Mouse (Mus musculus) neural tube, embryonic 14.5 days (tissue): Measurements from ENCODE around the gene Mybpc1. TPM values are rescaled to one million over a fixed set of nuclear protein-coding genes. Genes with fewer than 3 reads are reported as not detected.

Experiments used
- ATAC-seq: fragments of 200-750 bp; cut with Nextera tagmentation; 2 replicates; pipeline ENCODE4 v1.8.0; 2017; ENCODE audit warnings: low read depth, mild to moderate bottlenecking, moderate TSS enrichment, moderate library complexity
- H3K27ac ChIP-seq: fragments of 300-500 bp; sonication (generic); 2 replicates; pipeline ENCODE4 v1.5.1; 2014; ENCODE audit warnings: low read depth, mild to moderate bottlenecking, control low read depth, low read length, moderate library complexity, mixed read lengths
- H3K27me3 ChIP-seq: fragments of 300-500 bp; sonication (generic); 2 replicates; pipeline ENCODE4 v1.6.1; 2014; ENCODE audit warnings: low read length; ENCODE audit not compliant: control insufficient read depth, insufficient read depth
- H3K36me3 ChIP-seq: fragments of 300-500 bp; sonication (generic); 2 replicates; pipeline ENCODE4 v1.6.1; 2014; ENCODE audit warnings: low read length, mixed read lengths; ENCODE audit not compliant: control insufficient read depth, insufficient read depth
- H3K4me1 ChIP-seq: fragments of 300-500 bp; sonication (generic); 2 replicates; pipeline ENCODE4 v1.6.1; 2014; ENCODE audit warnings: low read length; ENCODE audit not compliant: control insufficient read depth, insufficient read depth
- H3K4me2 ChIP-seq: fragments of 300-500 bp; sonication (generic); 2 replicates; pipeline ENCODE4 v1.6.1; 2014; ENCODE audit warnings: mild to moderate bottlenecking, low read depth, low read length, control low read depth
- H3K4me3 ChIP-seq: fragments of 300-500 bp; sonication (generic); 2 replicates; pipeline ENCODE4 v1.5.1; 2014; ENCODE audit warnings: low read depth, low read length, control low read depth, mixed read lengths
- H3K9ac ChIP-seq: fragments of 300-500 bp; sonication (generic); replicated peaks from 2 replicates; pipeline ENCODE4 v1.6.1; 2014; ENCODE audit warnings: low read depth, mild to moderate bottlenecking, control low read depth, low read length, mixed read lengths
- H3K9me3 ChIP-seq: fragments of 300-500 bp; sonication (generic); 2 replicates; pipeline ENCODE4 v1.6.1; 2016; ENCODE audit warnings: low read length; ENCODE audit not compliant: control insufficient read depth
- WGBS: fragments of 180-500 bp; shearing (Covaris S2); extraction: QIAGEN DNeasy Blood & Tissue Kit; methylation state at CpG from one replicate; pipeline ENCODE4 v1.1.7; 2014; 5-methylcytosine and 5-hydroxymethylcytosine counted together
- polyA plus RNA-seq: library from polyadenylated mRNA; unstranded; fragments of >200 nt; fragmentation: Nextera tagmentation; extraction: Ambion mirVana; gene quantifications from 2 replicates; pipeline ENCODE4 v1.2.1, GENCODE M21; 2014

Gene Mybpc1
- polyA plus RNA-seq, 1 experiment from 2014 or later: 2.3 TPM

- ATAC-seq: no peak
- Histone ChIP-seq H3K4me1 (no peaks in the 10 kb centered on the region), H3K9me3 (no peaks in the 10 kb centered on the region), H3K9ac (no peak overlapping the region), H3K36me3 (no peaks in the 10 kb centered on the region), H3K4me3 (no peak overlapping the region), H3K27me3 (no peaks in the 10 kb centered on the region), H3K27ac (no peak overlapping the region), H3K4me2 (no peak overlapping the region)
- 67% methylated on average over 4 of the region's 4 CpGs for WGBS
These were observed 26.3 kb downstream of the Mybpc1 start for GRCm38 (mm10) chr10:88578651-88579050.

DNA sequence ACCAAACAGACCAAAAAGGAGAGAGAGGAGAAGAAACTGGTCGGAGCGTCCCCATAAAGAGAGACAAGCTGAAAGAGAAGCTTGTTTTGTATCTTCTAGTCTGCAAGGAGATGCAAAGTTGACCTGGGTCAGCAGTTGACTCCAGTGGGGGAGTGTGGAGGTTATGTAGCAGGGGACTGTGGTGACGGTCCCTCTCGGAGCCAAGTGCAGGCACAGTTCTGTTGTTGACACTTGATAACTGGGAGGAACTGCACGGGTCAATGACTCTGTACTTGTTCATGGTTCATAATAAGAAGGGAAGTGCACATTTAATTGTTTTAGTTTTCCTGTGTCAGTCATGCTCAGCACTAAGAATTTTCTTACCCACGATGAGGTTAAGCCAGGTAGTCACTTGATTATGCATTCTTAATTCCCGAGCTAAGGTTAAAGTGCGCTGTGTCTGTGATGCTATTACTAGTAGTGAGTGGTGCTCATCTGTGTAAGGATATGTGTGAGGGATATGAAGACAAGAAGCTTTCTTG lies 30.8 kb downstream of the Mybpc1 start:
- no peaks in the 10 kb centered on the region for H3K36me3 ChIP-seq
- no peak overlapping the region for H3K27ac ChIP-seq
- no peaks in the 10 kb centered on the region for H3K9me3 ChIP-seq
- H3K4me1 ChIP-seq: no peaks in the 10 kb centered on the region
- no peak overlapping the region for H3K4me3 ChIP-seq
- H3K9ac ChIP-seq: no peak overlapping the region
- 69% methylated on average over 8 of the region's 8 CpGs for WGBS
- no peak for ATAC-seq
- no peaks in the 10 kb centered on the region for H3K27me3 ChIP-seq
- H3K4me2 ChIP-seq: no peak overlapping the region

DNA sequence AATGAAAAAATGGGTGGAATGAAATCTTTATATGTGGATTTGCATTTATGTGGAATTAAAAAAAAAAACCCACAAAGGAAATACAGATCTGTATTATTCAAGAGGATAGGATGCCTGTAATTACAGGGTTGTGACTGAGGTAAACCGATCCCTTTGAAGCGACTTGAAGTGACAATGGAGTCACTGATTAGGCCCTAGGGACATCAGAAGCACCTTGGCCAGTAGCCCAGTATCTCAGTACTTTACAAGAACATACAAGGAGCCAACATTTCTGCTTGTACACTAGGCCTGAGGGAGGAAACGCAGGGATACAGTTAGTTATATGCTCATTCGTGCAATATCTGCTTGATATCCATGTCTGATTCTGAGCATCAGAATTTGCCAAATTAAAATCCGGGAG lies 32.8 kb downstream of the Mybpc1 start:
- Histone ChIP-seq H3K27ac (no peak overlapping the region), H3K4me2 (no peak overlapping the region), H3K9ac (no peak overlapping the region), H3K9me3 (no peaks in the 10 kb centered on the region), H3K4me1 (no peaks in the 10 kb centered on the region), H3K4me3 (no peak overlapping the region), H3K27me3 (no peaks in the 10 kb centered on the region), H3K36me3 (no peaks in the 10 kb centered on the region)
- 79% methylated on average over 5 of the region's 5 CpGs for WGBS
- ATAC-seq: no peak

DNA sequence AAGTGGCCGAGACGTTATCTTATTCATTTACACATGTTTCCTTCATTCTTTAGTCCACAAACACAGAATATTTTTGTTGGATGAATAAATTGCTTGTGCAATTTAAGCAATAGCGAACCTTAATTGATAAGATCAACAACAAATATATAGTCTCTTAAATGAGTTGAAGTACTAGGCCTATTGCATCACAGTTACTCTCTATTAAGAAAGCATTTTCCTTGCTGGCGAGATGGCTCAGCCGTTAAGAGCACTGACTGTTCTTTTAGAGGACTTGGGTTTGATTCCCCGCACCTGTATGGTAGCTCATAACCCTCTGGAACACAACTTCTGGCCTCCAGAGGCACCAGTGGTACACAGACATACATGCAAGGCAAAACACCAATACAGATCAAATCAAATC lies 47.9 kb downstream of the Mybpc1 start:
- Histone ChIP-seq H3K36me3 (no peaks in the 10 kb centered on the region), H3K4me3 (no peak overlapping the region), H3K4me1 (no peaks in the 10 kb centered on the region), H3K27ac (no peak overlapping the region), H3K9me3 (no peaks in the 10 kb centered on the region), H3K4me2 (no peak overlapping the region), H3K27me3 (no peaks in the 10 kb centered on the region), H3K9ac (no peak overlapping the region)
- WGBS: 93% methylated on average over 6 of the region's 6 CpGs
- no peak for ATAC-seq

DNA sequence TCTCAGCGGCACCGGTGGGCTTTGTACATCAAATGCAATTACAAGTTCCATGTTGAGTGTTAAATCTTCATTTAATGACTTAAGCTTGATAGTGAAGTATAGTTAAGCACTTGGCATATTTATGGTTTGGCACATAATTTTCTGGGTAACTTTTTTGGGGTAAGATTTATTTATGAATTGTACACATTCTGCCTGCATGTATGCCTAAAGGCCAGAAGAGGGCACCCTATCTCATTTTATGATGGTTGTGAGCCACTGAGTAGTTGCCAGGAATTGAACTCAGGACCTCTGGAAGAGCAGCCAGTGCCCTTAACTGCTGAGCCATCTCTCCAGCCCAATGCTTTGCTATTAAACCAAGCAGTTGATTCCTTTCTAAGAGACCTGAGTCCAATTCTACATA lies 52.2 kb downstream of the Mybpc1 start:
- 89% methylated on average over 2 of the region's 2 CpGs for WGBS
- Histone ChIP-seq H3K27me3 (no peaks in the 10 kb centered on the region), H3K9ac (no peak overlapping the region), H3K4me1 (no peaks in the 10 kb centered on the region), H3K9me3 (no peaks in the 10 kb centered on the region), H3K4me2 (no peak overlapping the region), H3K27ac (no peak overlapping the region), H3K36me3 (no peaks in the 10 kb centered on the region), H3K4me3 (no peak overlapping the region)
- ATAC-seq: no peak

DNA sequence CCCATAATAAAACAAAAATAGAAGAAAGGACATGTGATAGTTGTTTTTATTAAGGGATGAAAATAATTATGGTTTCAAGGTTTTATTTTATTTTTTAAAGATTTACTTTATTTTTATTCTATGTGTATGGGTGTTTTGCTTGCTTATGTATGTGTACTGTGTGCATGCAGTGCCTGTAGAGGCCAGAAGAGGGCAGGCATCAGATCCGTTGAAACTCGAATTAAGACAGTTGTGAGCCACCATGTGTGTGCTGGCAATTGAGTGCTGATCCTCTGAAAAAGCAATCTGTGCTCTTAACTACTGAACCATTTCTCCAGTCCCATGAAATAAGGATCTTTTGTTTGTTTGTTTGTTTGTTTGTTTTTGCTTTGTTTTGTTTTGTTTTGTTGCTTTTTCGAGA lies 54.7 kb downstream of the Mybpc1 start:
- no peak overlapping the region for H3K4me2 ChIP-seq
- no peak overlapping the region for H3K9ac ChIP-seq
- no peak for ATAC-seq
- no peak overlapping the region for H3K27ac ChIP-seq
- H3K4me3 ChIP-seq: no peak overlapping the region
- H3K4me1 ChIP-seq: no peaks in the 10 kb centered on the region
- H3K27me3 ChIP-seq: no peaks in the 10 kb centered on the region
- H3K36me3 ChIP-seq: no peaks in the 10 kb centered on the region
- no peaks in the 10 kb centered on the region for H3K9me3 ChIP-seq
- 83% methylated on average over 3 of the region's 3 CpGs for WGBS

GRCm38 (mm10) chr10:88547635-88548034 lies 57.3 kb downstream of the Mybpc1 start:
- H3K27ac ChIP-seq: no peak overlapping the region
- no peak overlapping the region for H3K4me2 ChIP-seq
- no peak overlapping the region for H3K9ac ChIP-seq
- no peaks in the 10 kb centered on the region for H3K9me3 ChIP-seq
- no peak for ATAC-seq
- no peaks in the 10 kb centered on the region for H3K36me3 ChIP-seq
- no peak overlapping the region for H3K4me3 ChIP-seq
- no peaks in the 10 kb centered on the region for H3K27me3 ChIP-seq
- H3K4me1 ChIP-seq: no peaks in the 10 kb centered on the region
- WGBS: 56% methylated on average over 2 of the region's 2 CpGs

GRCm38 (mm10) chr10:88530631-88531030 lies 74.3 kb downstream of the Mybpc1 start:
- no peaks in the 10 kb centered on the region for H3K36me3 ChIP-seq
- no peak for ATAC-seq
- no peaks in the 10 kb centered on the region for H3K27me3 ChIP-seq
- H3K4me1 ChIP-seq: no peaks in the 10 kb centered on the region
- no peak overlapping the region for H3K4me2 ChIP-seq
- no peak overlapping the region for H3K4me3 ChIP-seq
- no peak overlapping the region for H3K27ac ChIP-seq
- 86% methylated on average over 5 of the region's 5 CpGs for WGBS
- no peak overlapping the region for H3K9ac ChIP-seq
- H3K9me3 ChIP-seq: no peaks in the 10 kb centered on the region

GRCm38 (mm10) chr10:88524016-88524415 lies 80.9 kb downstream of the Mybpc1 start:
- Histone ChIP-seq H3K9me3 (no peaks in the 10 kb centered on the region), H3K27ac (no peak overlapping the region), H3K4me1 (no peaks in the 10 kb centered on the region), H3K27me3 (no peaks in the 10 kb centered on the region), H3K36me3 (no peaks in the 10 kb centered on the region), H3K4me3 (no peak overlapping the region), H3K9ac (no peak overlapping the region), H3K4me2 (no peak overlapping the region)
- WGBS: 82% methylated on average over 2 of the region's 2 CpGs
- ATAC-seq: no peak

DNA sequence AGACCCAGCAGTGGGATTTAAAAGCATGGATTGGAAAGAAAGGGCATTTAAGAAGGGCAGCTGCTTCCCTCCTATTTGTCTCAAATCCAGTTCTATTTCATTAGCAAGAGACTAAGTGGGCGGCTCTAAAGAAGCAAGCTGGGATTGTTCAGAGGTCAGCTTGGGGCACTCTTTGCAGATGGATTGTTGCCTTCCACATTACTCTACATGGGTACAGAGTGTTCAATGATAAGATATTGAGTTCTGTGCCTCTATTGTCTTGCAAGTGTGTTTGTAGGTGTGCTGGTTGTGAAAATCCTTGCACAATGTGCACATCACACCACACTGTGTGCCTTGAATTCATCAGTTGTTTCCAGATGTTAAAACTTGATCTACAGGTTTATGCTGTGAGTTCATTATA lies 81.7 kb downstream of the Mybpc1 start:
- no peak for ATAC-seq
- Histone ChIP-seq H3K36me3 (no peaks in the 10 kb centered on the region), H3K27me3 (no peaks in the 10 kb centered on the region), H3K4me2 (no peak overlapping the region), H3K9ac (no peak overlapping the region), H3K9me3 (no peaks in the 10 kb centered on the region), H3K4me1 (no peaks in the 10 kb centered on the region), H3K4me3 (no peak overlapping the region), H3K27ac (no peak overlapping the region)
- WGBS: 77% methylated on average over 1 of the region's 1 CpGs
